Mouse (Mus musculus) spleen, adult 18-20 months (tissue): Measurements from ENCODE around the gene Glrx.

Experiments
- DNase-seq, 2 experiments: peaks; one replicate each; pipeline ENCODE4 v3.0.0; 2022; ENCODE audit warnings: mixed read lengths in 2 of 2

Glrx gene

DNA sequence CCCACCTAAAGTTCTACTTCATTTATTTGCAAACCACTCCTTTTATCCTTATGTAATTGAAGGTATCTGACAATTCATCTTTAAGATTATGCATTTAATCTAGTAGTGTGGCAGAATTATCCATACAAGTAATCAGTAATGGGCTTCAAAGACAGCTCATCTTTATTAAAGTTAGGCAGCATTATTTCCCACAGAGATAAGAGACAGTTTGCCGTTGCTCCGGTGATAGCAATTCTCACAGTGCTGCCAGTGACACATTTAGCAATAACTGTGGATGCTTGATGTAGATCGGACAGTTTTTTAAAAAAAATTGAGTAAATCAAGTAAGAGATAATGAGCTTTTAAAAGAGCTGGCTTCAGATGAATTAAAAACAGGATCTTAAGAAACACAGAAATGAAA lies 52.6 kb downstream of the Glrx start:
- DNase-seq = no peak

- DNase-seq = no peak
Observed at GRCm38 (mm10) chr13:75892876-75893275, 53.2 kb downstream of the Glrx start.
